Mouse (Mus musculus) left cerebral cortex, adult 2 months (tissue): Measurements from ENCODE around the gene Synrg. TPM values are rescaled to one million over a fixed set of nuclear protein-coding genes. Genes with fewer than 3 reads are reported as not detected.

Experiments
- DNase-seq, 2 experiments: peaks; one replicate each; pipeline ENCODE4 v3.0.0; 2021 to 2022; ENCODE audit warnings: low spot score in 2 of 2, mixed read lengths in 1 of 2; ENCODE audit errors: extremely low spot score in 1 of 2
- H3K27ac ChIP-seq: fragments of 200-600 bp; 2 replicates; pipeline ENCODE4 v1.8.1; 2022
- H3K4me3 ChIP-seq: fragments of 200-600 bp; 2 replicates; pipeline ENCODE4 v1.8.1; 2022
- CTCF ChIP-seq: fragments of 200-600 bp; IDR thresholded peaks from 2 replicates; pipeline ENCODE4 v1.8.1; 2022; ENCODE audit warnings: antibody characterized with exemption, mild to moderate bottlenecking, moderate library complexity
- intact Hi-C: fragments of 180-260 bp; cut with DNase I; formaldehyde crosslinking; loops from one replicate; pipeline ENCODE4 v1.15.1; 2025
- long read RNA-seq, 2 experiments: library from polyadenylated mRNA; stranded (forward); transcript quantifications; one replicate each; pipeline ENCODE4 v2.0.0; 2021; ENCODE audit warnings: borderline mapping rate in 2 of 2
- total RNA-seq, 2 experiments: library from RNA; stranded (reverse); gene quantifications; 2 replicates each; pipeline ENCODE4 v1.2.3; 2021

Gene Synrg
- 10 to 100 TPM; 61.2 to 61.3 TPM for total RNA-seq
- long read RNA-seq, experiment 1, full-length matches to known transcripts, result 3 of 142 reads
- long read RNA-seq, experiment 1, partial matches to known transcripts, result 37 of 142 reads
- long read RNA-seq, experiment 1, other reads (novel, unspliced or antisense), result 102 of 142 reads
- long read RNA-seq, experiment 2, full-length matches to known transcripts, result 3 of 86 reads
- long read RNA-seq, experiment 2, partial matches to known transcripts, result 38 of 86 reads
- long read RNA-seq, experiment 2, other reads (novel, unspliced or antisense), result 45 of 86 reads

DNA sequence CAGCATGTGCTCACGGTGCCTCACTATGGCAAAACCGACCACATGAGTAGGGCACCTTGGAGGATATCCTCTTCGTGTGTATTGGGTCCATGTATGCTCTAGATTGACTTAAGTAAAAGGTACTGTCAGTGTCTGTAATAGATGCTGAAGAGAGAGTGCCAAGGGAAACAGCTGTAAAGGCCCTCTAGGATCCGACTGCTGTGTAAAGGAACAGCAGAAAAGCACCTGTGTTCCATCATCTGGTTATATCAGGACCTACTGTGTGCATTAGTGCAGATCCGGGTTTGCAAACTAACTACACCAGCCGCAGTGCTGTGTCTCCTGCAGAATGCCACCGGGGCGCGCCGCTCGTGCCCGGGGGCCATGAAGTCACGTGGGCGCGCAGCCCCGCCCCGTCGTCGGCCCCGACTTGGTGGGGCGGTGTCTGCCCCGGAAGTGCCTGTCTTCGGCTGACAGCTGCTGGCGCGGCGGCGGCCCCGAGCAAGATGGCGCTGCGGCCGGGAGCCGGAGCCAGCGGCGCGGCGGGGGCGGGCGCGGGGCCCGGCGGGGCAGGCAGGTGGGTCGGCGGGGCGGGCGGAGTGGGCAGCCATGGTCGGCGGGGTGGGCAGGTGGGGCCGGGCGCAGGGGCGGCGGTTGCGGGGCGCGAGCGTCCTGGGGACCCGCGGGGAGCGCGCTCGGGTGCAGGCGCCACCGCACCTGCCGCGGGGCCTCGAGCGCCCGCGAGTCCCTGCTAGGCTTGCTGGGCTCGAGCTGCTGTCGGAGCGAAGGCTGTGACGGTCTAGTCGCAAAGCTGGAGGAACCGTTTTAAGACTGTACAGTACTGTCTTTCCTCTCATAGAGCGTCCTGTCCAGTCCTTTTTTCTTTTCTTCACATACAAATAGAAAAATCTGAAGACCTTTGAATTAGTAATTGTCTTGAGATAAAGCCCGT, at the start of gene Synrg:
Gene Synrg, plus strand, starts transcription at position 438 of the 931 bp plus-strand sequence.
- H3K4me3 ChIP-seq, result peak within 1 kb of the TSS; percentile 74
- intact Hi-C loops, result loop anchor here (1.0 to 5.0 kb wide), 4 partner anchors 22 to 68 kb away; partner anchors contain the start of gene Ddx52
- TF ChIP-seq CTCF, result no peak
- H3K27ac ChIP-seq, result peak within 1 kb of the TSS; percentile 90
- DNase-seq, result peak; percentile 90 to 92

GRCm38 (mm10) chr11:83914501-83914900, 49.7 kb upstream of the Synrg start:
- Histone ChIP-seq H3K27ac (no peak overlapping the region), H3K4me3 (no peak overlapping the region)
- intact Hi-C loops, result no loop called here
- no peak for DNase-seq
- no peak for TF ChIP-seq CTCF

- no peak for DNase-seq
- Histone ChIP-seq H3K4me3 (no peak overlapping the region), H3K27ac (no peak overlapping the region)
- intact Hi-C loops, result no loop called here
- no peak for TF ChIP-seq CTCF
Observed at GRCm38 (mm10) chr11:83922600-83922999, 41.6 kb upstream of the Synrg start.

DNA sequence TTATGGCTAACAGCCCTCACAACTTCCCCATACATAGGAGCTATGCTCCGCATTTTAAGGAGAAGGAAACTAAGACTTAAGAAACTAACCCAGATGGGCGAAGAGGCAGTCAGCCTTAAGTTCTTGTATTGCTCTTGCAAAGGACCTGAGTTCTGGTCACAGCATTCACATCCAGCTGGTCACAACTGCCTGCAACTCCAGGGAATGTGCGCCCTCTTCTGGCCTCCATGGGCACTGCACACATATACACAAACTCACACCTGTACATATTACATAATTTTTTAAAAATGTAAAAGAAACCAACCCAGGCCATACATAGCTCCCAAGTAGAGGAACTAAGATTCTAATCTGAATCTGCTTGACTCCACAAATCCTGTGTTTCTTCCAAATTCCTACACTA, 37.1 kb upstream of the Synrg start:
- Histone ChIP-seq H3K4me3 (no peak overlapping the region), H3K27ac (no peak overlapping the region)
- TF ChIP-seq CTCF, result peak; percentile 32
- no peak for DNase-seq
- intact Hi-C loops, result no loop called here

DNA sequence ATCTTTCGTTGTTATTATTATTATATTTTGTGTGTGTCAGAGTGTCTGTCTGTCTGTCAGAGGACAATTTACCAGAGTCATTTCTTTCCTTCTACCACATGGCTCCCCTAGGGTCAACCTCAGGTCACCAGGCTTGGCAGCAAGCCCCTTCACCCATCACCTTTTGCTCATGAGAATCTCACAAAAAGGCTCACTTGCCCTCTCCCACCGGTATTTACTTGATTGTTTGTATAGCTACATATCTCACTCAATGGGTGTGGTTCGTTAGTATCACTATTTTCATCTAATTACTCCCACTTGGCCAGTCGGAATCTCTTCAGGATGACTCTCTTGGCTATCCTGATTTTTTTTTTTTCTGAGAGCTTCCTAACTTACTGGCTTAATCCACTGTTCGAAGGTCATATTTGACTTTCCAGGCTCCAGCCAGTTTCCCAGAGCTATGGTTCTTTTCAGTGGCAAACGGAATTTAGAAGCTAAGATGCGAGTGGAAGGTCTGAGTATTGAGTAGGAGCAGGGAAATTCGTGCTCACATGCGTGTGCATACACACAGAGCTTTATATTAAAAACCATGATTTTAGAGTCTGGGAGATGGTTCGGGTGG, 31.6 kb upstream of the Synrg start:
- intact Hi-C loops, result no loop called here

DNA sequence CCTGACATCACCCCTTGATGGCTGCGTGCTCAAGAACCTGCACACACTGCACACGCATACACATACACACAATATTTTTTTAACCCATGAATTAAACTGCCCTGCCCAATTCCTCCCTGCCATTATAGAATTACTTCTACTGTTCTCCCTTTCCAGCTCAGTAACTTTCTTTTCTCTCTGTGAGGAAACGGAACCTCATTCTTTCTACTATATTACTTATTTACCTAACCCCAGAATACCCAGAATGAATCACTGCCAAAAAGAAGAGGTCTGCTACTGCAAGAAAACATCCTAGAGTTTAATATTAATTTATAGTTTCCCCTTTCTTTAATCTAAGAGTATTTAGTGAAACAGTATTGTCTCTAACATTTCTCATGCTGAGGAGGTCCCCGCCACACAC, 30.9 kb upstream of the Synrg start:
- Histone ChIP-seq H3K4me3 (no peak overlapping the region), H3K27ac (no peak overlapping the region)
- intact Hi-C loops, result no loop called here
- no peak for TF ChIP-seq CTCF
- no peak for DNase-seq

More for the DNA sequence above, 31.6 kb upstream of the Synrg start:
- Histone ChIP-seq H3K4me3 (no peak overlapping the region), H3K27ac (no peak overlapping the region)
- DNase-seq, result no peak
- no peak for TF ChIP-seq CTCF

GRCm38 (mm10) chr11:83935986-83936665, 28.1 kb upstream of the Synrg start:
- peak; percentile 69 to 75 for DNase-seq
- TF ChIP-seq CTCF, result peak; percentile 89
- Histone ChIP-seq H3K27ac (no peak overlapping the region), H3K4me3 (no peak overlapping the region)
- intact Hi-C loops, result loop anchor here (1.0 to 2.0 kb wide), 2 partner anchors 121 to 151 kb away; no protein-coding TSS in a partner anchor

DNA sequence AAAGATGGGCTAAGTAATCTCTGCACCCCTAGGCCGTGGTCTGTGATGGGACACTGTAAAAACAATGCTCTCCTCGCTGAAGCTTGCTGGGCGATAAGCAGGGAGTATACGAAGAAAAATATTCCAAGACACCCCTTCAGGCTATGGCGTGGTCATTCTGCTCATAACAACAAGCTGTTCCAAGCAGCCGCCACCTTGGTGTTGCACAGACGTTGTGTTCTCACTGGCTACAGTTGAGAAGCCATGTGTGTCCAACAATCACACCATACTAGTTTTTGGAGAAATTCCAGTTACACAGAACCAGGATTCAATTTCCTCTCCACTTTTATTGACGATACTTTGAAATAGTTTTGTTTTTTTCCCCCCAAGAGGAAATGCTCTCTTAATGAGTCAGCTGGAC, 25.7 kb upstream of the Synrg start:
- TF ChIP-seq CTCF, result no peak
- intact Hi-C loops, result no loop called here
- DNase-seq, result no peak
- no peak overlapping the region for H3K27ac ChIP-seq
- H3K4me3 ChIP-seq, result no peak overlapping the region

- Histone ChIP-seq H3K27ac (peak within 1 kb of the TSS; percentile 81), H3K4me3 (peak within 1 kb of the TSS; percentile 82)
- no peak for TF ChIP-seq CTCF
- intact Hi-C loops, result loop anchor here (1.0 kb wide), 1 partner anchor 22 kb away; the partner anchor contains the start of gene Synrg
- peak; percentile 86 to 89 for DNase-seq
Observed at GRCm38 (mm10) chr11:83941950-83942840, 22.0 kb upstream of the Synrg start, which contains the start of gene Ddx52. Gene Ddx52 (plus strand): TSS chr11:83942062.

DNA sequence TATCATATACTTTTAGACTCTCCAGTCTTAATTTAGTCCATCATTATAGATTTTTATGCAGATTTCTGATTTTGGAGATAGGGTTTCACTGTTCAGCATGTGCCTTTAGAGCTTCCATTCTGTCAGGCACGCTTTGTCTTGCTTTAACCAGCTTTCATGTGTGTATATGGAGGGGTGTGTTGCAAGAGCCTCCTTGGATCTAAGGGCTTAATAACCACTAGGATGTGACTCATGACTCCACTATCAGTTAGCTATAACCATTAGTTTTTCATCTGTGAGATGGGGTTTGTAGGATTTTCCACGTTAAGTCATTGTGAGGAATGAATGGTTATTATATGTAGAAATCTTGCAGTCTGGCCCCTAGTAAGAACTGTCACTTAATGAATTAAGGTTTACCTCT, 7.4 kb upstream of the Synrg start:
- no peak for DNase-seq
- intact Hi-C loops, result no loop called here
- Histone ChIP-seq H3K4me3 (no peak overlapping the region), H3K27ac (no peak overlapping the region)
- TF ChIP-seq CTCF, result no peak

DNA sequence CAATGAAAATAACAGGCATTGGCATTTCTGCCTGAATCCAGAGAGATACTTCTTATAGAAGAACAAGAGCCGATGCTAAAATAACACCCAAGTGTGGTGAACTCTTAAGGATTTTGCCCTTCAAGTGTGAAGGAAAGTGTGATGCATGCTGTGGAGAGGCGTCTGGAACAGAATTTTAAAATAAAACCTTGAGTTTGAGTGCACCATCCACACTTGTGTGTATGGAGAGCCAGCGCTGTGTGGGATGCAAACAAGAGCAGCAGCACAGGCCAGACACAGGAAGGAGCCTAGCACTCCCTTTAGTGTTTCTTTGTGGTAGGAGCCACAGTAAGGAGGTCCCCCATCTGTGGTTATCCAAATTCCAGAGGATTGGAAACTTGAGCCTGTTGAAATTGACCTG, 2.2 kb upstream of the Synrg start:
- Histone ChIP-seq H3K4me3 (no peak overlapping the region), H3K27ac (no peak overlapping the region)
- TF ChIP-seq CTCF, result no peak
- no peak for DNase-seq
- intact Hi-C loops, result loop anchor here (5.0 kb wide), 2 partner anchors 50 to 70 kb away; no protein-coding TSS in a partner anchor
